Mouse (Mus musculus) heart, postnatal 14 days (tissue): ENCODE measurements around the gene Nudt22. TPM values are rescaled to one million over a fixed set of nuclear protein-coding genes. Genes with fewer than 3 reads are reported as not detected.

Experiments used
- DNase-seq, 2 experiments: peaks; one replicate each; pipeline ENCODE4 v3.0.0; 2021 to 2022
- intact Hi-C: fragments of 180-260 bp; cut with DNase I; formaldehyde crosslinking; loops from one replicate; pipeline ENCODE4 v1.15.1; 2025
- total RNA-seq, 2 experiments: library from RNA; stranded (reverse); gene quantifications; 2 replicates each; pipeline ENCODE4 v1.2.3; 2021

The Nudt22 gene
- total RNA-seq, 2 experiments from 2014 or later: 24.8 to 26.1 TPM

- intact Hi-C loops: no loop called here
- peak; percentile 86 to 90 for DNase-seq
Observed at GRCm38 (mm10) chr19:6951994-6952711, 43.8 kb downstream of the Nudt22 start.

- peak; percentile 92 to 95 for DNase-seq
- intact Hi-C loops: no loop called here
Observed at GRCm38 (mm10) chr19:6951381-6951968, 44.4 kb downstream of the Nudt22 start.

- DNase-seq: peak; percentile 47 to 53
- intact Hi-C loops: no loop called here
Observed at GRCm38 (mm10) chr19:6950613-6951153, 45.2 kb downstream of the Nudt22 start.

GRCm38 (mm10) chr19:6949951-6950350 is 46.0 kb downstream of the Nudt22 start:
- intact Hi-C loops: loop anchor here (5.0 kb wide), 1 partner anchor 703 kb away; no protein-coding TSS in a partner anchor
- DNase-seq: no peak

GRCm38 (mm10) chr19:6949532-6949931 is 46.4 kb downstream of the Nudt22 start:
- intact Hi-C loops: loop anchor here (5.0 kb wide), 1 partner anchor 702 kb away; no protein-coding TSS in a partner anchor
- no peak for DNase-seq

GRCm38 (mm10) chr19:6948186-6948585 is 47.7 kb downstream of the Nudt22 start:
- intact Hi-C loops: loop anchor here (5.0 kb wide), 1 partner anchor 701 kb away; no protein-coding TSS in a partner anchor
- no peak for DNase-seq

- DNase-seq: no peak
Observed at GRCm38 (mm10) chr19:6947742-6948141, 48.2 kb downstream of the Nudt22 start.

GRCm38 (mm10) chr19:6943709-6944108 is 52.2 kb downstream of the Nudt22 start:
- intact Hi-C loops: no loop called here
- DNase-seq: no peak

More at GRCm38 (mm10) chr19:6947742-6948141, 48.2 kb downstream of the Nudt22 start:
- intact Hi-C loops: loop anchor here (5.0 kb wide), 1 partner anchor 700 kb away; no protein-coding TSS in a partner anchor

Other genes starting within 250 kb of the Nudt22 start
- gene Rps6ka4, start 155.5 kb downstream of the Nudt22 start, total RNA-seq: 10 to 100 TPM; 14.8 to 18.2 TPM
- gene Ccdc88b, start 137.9 kb downstream of the Nudt22 start, total RNA-seq: 1 to 10 TPM; 1.0 to 1.7 TPM
- 10 to 100 TPM; 26.7 to 30.6 TPM for gene Trmt112, start 86.4 kb downstream of the Nudt22 start, total RNA-seq
- 100 to 1,000 TPM; 595 to 603 TPM for gene Prdx5, start 86.0 kb downstream of the Nudt22 start, total RNA-seq
- 100 to 1,000 TPM; 128 to 136 TPM for gene Esrra, start 74.3 kb downstream of the Nudt22 start, total RNA-seq
- not detected for gene Catsperz, start 70.7 kb downstream of the Nudt22 start, total RNA-seq
- gene Kcnk4, start 61.6 kb downstream of the Nudt22 start, total RNA-seq: under 1 TPM in 1 of 2 experiments, not detected in 1; 0.26 TPM
- gene Bad, start 54.3 kb downstream of the Nudt22 start, total RNA-seq: 10 to 100 TPM; 28.6 to 29.9 TPM
- gene Gpr137, start 53.6 kb downstream of the Nudt22 start, total RNA-seq: 10 to 100 TPM; 34.1 to 40.0 TPM
- gene Ppp1r14b, start 21.1 kb downstream of the Nudt22 start, total RNA-seq: 100 to 1,000 TPM in 1 of 2 experiments, 10 to 100 TPM in 1; 89.8 to 120 TPM
- gene Plcb3, start 19.6 kb downstream of the Nudt22 start, total RNA-seq: 10 to 100 TPM; 16.2 to 16.8 TPM
- gene Fkbp2, start 15.6 kb downstream of the Nudt22 start, total RNA-seq: 10 to 100 TPM; 13.6 to 14.2 TPM
- gene Vegfb, start 8.5 kb downstream of the Nudt22 start, total RNA-seq: 100 to 1,000 TPM; 307 to 309 TPM
- 10 to 100 TPM; 54.8 to 62.7 TPM for gene Dnajc4, start 3.5 kb downstream of the Nudt22 start, total RNA-seq
- gene Trpt1, start within 50 bp of the Nudt22 start, total RNA-seq: 10 to 100 TPM; 18.7 to 20.1 TPM
- gene Fermt3, start 23.4 kb upstream of the Nudt22 start, total RNA-seq: 10 to 100 TPM in 1 of 2 experiments, 1 to 10 TPM in 1; 6.1 to 10.7 TPM
- gene Stip1, start 43.9 kb upstream of the Nudt22 start, total RNA-seq: 100 to 1,000 TPM in 1 of 2 experiments, 10 to 100 TPM in 1; 84.1 to 107 TPM
- 100 to 1,000 TPM; 181 to 186 TPM for gene Macrod1, start 60.7 kb upstream of the Nudt22 start, total RNA-seq
- gene Flrt1, start 109.6 kb upstream of the Nudt22 start, total RNA-seq: 1 to 10 TPM in 1 of 2 experiments, under 1 TPM in 1; 0.98 to 1.0 TPM
- 10 to 100 TPM; 77.4 to 79.9 TPM for gene Otub1, start 210.2 kb upstream of the Nudt22 start, total RNA-seq
- gene Cox8a, start 221.5 kb upstream of the Nudt22 start, total RNA-seq: 100 to 1,000 TPM; 545 to 557 TPM
- 10 to 100 TPM; 19.9 to 20.3 TPM for gene Naa40, start 245.1 kb upstream of the Nudt22 start, total RNA-seq